Mouse (Mus musculus) c-Kit-positive CD71-positive TER-119-positive erythroid progenitor cells, embryonic 14.5 days (primary cell): ENCODE data around the gene Rab42.
"Not testable (repeated sequence)": the region's sequence is repeated elsewhere in the genome, so short reads cannot be mapped to it uniquely, and the experiment has no call there.

Experiments
- DNase-seq: peaks from one replicate; pipeline ENCODE4 v3.0.0-alpha.2; 2013; ENCODE audit warnings: low spot score

Gene Rab42

GRCm38 (mm10) chr4:132311801-132312200 lies 8.6 kb upstream of the Rab42 start:
- no peak for DNase-seq

- DNase-seq = no peak
These were observed 8.0 kb upstream of the Rab42 start for GRCm38 (mm10) chr4:132311209-132311608.

- peak; percentile 72 for DNase-seq
These were observed 6.8 kb upstream of the Rab42 start for GRCm38 (mm10) chr4:132309849-132310472.

GRCm38 (mm10) chr4:132309140-132309848 lies 6.1 kb upstream of the Rab42 start:
- DNase-seq = peak; percentile 59

GRCm38 (mm10) chr4:132308437-132309139 lies 5.4 kb upstream of the Rab42 start:
- DNase-seq = peak; percentile 89

- DNase-seq = no peak
These were observed 2.8 kb upstream of the Rab42 start for GRCm38 (mm10) chr4:132306004-132306403.

- no peak for DNase-seq
These were observed 2.1 kb upstream of the Rab42 start for GRCm38 (mm10) chr4:132305276-132305675.

GRCm38 (mm10) chr4:132303484-132303883 lies 299 bp upstream of the Rab42 start:
- DNase-seq = not testable (repeated sequence)

GRCm38 (mm10) chr4:132301965-132302938 lies 933 bp downstream of the Rab42 start:
- DNase-seq = no peak

- DNase-seq = no peak
These were observed 1.7 kb downstream of the Rab42 start for GRCm38 (mm10) chr4:132301486-132301885.

- no peak for DNase-seq
These were observed 3.3 kb downstream of the Rab42 start for GRCm38 (mm10) chr4:132299849-132300248.

- DNase-seq = no peak
These were observed 7.3 kb downstream of the Rab42 start for GRCm38 (mm10) chr4:132295696-132296390.

- no peak for DNase-seq
These were observed 9.4 kb downstream of the Rab42 start for GRCm38 (mm10) chr4:132293682-132294240.

GRCm38 (mm10) chr4:132292988-132293387 lies 10.2 kb downstream of the Rab42 start:
- DNase-seq = no peak

GRCm38 (mm10) chr4:132291624-132292335 lies 11.4 kb downstream of the Rab42 start:
- no peak for DNase-seq

GRCm38 (mm10) chr4:132291056-132291455 lies 12.1 kb downstream of the Rab42 start:
- DNase-seq = no peak

GRCm38 (mm10) chr4:132288840-132289239 lies 14.3 kb downstream of the Rab42 start:
- DNase-seq = not testable (repeated sequence)

GRCm38 (mm10) chr4:132275949-132276348 lies 27.2 kb downstream of the Rab42 start:
- DNase-seq = peak; percentile 58

GRCm38 (mm10) chr4:132274156-132274862 lies 28.9 kb downstream of the Rab42 start, which contains the start of gene Taf12:
Taf12 (plus strand) TSS chr4:132274375.
- DNase-seq = peak; percentile 92
